Mouse (Mus musculus) heart, adult 2 months (tissue): Measurements from ENCODE around the gene 4930556J24Rik.

Source experiments
- CTCF ChIP-seq: fragments of 200-600 bp; IDR thresholded peaks from 2 replicates; pipeline ENCODE4 v1.8.1; 2022; ENCODE audit warnings: antibody characterized with exemption, mild to moderate bottlenecking, moderate library complexity
- POLR2A ChIP-seq: fragments of 200-500 bp; IDR thresholded peaks from 2 replicates; pipeline ENCODE4 v1.6.1; 2011; ENCODE audit warnings: mild to moderate bottlenecking, low read depth, low read length, control low read depth; ENCODE audit not compliant: insufficient read depth

DNA sequence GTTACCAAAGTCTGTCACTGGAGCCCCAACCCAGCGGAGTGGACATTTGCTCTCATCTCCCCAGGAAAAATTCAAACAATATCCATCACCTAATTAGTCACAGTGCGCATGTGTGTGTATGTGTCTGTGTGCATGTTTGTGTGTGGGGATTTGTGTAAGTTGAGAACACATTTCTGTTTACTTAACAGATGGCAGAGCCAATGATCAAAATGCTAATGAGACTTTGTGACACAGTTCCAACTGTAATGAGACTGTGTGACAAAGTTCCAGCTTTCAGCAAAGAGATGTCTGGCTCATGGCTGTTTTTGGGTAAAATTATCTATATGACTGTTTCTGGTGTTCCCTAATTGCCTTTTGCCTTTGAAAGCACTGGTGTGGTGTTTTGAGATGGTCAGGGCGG, 40.3 kb downstream of the 4930556J24Rik start:
- no peak for TF ChIP-seq POLR2A
- no peak for TF ChIP-seq CTCF
